Mouse (Mus musculus) midbrain, embryonic 11.5 days (tissue): ENCODE results near the gene Samd4. TPM values are rescaled to one million over a fixed set of nuclear protein-coding genes. Genes with fewer than 3 reads are reported as not detected.

ENCODE experiments used
- ATAC-seq: fragments of 200-750 bp; cut with Nextera tagmentation; 2 replicates; pipeline ENCODE4 v1.8.0; 2017; ENCODE audit warnings: moderate TSS enrichment, moderate library complexity; ENCODE audit not compliant: low FRiP score
- DNase-seq: peaks from one replicate; pipeline ENCODE4 v3.0.0; 2015; ENCODE audit warnings: low spot score; ENCODE audit errors: missing footprints
- H3K27ac ChIP-seq: fragments of 300-500 bp; sonication (generic); 2 replicates; pipeline ENCODE4 v1.5.1; 2014; ENCODE audit warnings: low read depth, low read length
- H3K27me3 ChIP-seq: fragments of 300-500 bp; sonication (generic); 2 replicates; pipeline ENCODE4 v1.6.1; 2014; ENCODE audit warnings: mild to moderate bottlenecking, low read length, moderate library complexity, mixed read lengths; ENCODE audit not compliant: control insufficient read depth, insufficient read depth
- H3K36me3 ChIP-seq: fragments of 300-500 bp; sonication (generic); 2 replicates; pipeline ENCODE4 v1.6.1; 2014; ENCODE audit warnings: mild to moderate bottlenecking, low read length, moderate library complexity, mixed read lengths; ENCODE audit not compliant: control insufficient read depth, insufficient read depth
- H3K4me1 ChIP-seq: fragments of 300-500 bp; sonication (generic); 2 replicates; pipeline ENCODE4 v1.6.1; 2014; ENCODE audit warnings: low read length; ENCODE audit not compliant: control insufficient read depth, insufficient read depth
- H3K4me2 ChIP-seq: fragments of 300-500 bp; sonication (generic); 2 replicates; pipeline ENCODE4 v1.6.1; 2014; ENCODE audit warnings: mild to moderate bottlenecking, moderate library complexity
- H3K4me3 ChIP-seq: fragments of 300-500 bp; sonication (generic); 2 replicates; pipeline ENCODE4 v1.5.1; 2014; ENCODE audit warnings: low read depth, low read length
- H3K9ac ChIP-seq: fragments of 300-500 bp; sonication (generic); 2 replicates; pipeline ENCODE4 v1.6.1; 2014; ENCODE audit warnings: low read length
- H3K9me3 ChIP-seq: fragments of 300-500 bp; sonication (generic); 2 replicates; pipeline ENCODE4 v1.6.1; 2016; ENCODE audit warnings: low read length; ENCODE audit not compliant: control insufficient read depth
- WGBS: fragments of 180-500 bp; shearing (Covaris S2); extraction: QIAGEN DNeasy Blood & Tissue Kit; methylation state at CpG from one replicate; pipeline ENCODE4 v1.1.7; 2014; 5-methylcytosine and 5-hydroxymethylcytosine counted together
- polyA plus RNA-seq: library from polyadenylated mRNA; unstranded; fragments of >200 nt; fragmentation: Nextera tagmentation; extraction: Ambion mirVana; gene quantifications from 2 replicates; pipeline ENCODE4 v1.2.1, GENCODE M21; 2014

The Samd4 gene
- polyA plus RNA-seq, 1 experiment from 2014 or later, result 2.8 TPM

DNA sequence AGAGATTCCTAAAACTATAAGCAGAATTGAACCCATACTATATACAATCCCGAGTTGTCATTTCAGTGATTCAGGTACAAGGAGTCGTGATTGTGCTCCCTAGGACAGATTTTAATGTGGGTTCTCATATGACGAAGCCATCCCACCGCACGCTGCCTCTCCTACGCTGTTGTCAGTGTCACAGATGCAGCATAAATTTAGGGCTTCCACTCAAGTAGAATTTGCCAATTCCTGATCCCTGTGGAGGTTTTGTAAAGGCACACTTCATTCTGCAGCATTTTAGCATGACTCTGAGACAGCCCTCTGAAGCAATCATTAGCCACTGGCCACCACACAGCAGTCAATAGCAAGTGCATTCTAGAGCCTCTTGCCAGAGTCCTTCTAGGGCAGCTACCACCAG lies 166.4 kb downstream of the Samd4 start:
- Histone ChIP-seq H3K27ac (no peak overlapping the region), H3K27me3 (no peaks in the 10 kb centered on the region), H3K9me3 (no peaks in the 10 kb centered on the region), H3K4me3 (no peak overlapping the region), H3K9ac (no peak overlapping the region), H3K36me3 (no peaks in the 10 kb centered on the region), H3K4me1 (no peaks in the 10 kb centered on the region), H3K4me2 (no peak overlapping the region)
- DNase-seq (no peak), ATAC-seq (no peak)
- WGBS, result 93% methylated on average over 6 of the region's 6 CpGs

GRCm38 (mm10) chr14:47051743-47052610 lies 169.3 kb downstream of the Samd4 start:
- Histone ChIP-seq H3K27me3 (no peaks in the 10 kb centered on the region), H3K4me2 (no peak overlapping the region), H3K4me3 (no peak overlapping the region), H3K27ac (no peak overlapping the region), H3K36me3 (no peaks in the 10 kb centered on the region), H3K9me3 (no peaks in the 10 kb centered on the region), H3K9ac (no peak overlapping the region), H3K4me1 (no peaks in the 10 kb centered on the region)
- peak; percentile 71 for DNase-seq
- ATAC-seq, result no peak
- WGBS, result 91% methylated on average over 5 of the region's 5 CpGs

DNA sequence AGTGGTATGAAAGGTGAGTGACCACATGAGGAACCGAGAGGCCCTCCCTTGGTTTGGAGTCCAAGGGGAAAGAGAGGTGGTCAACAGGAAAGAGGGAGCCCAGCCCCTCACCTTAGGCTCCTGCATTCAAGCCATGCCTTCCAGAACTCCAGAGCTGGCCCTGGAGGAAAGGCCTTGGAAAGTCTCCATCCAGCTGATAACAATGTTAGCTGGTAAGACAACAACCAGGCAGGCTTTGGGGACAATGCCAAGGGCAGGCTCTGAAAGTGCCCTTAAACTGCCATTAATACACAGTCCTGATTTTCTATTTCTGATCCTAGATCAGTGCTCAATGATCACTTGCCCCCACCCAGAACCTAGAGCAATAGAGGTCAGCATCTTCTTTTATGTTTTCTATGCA lies 170.4 kb downstream of the Samd4 start:
- Histone ChIP-seq H3K4me2 (no peak overlapping the region), H3K36me3 (no peaks in the 10 kb centered on the region), H3K27me3 (no peaks in the 10 kb centered on the region), H3K9ac (no peak overlapping the region), H3K27ac (no peak overlapping the region), H3K9me3 (no peaks in the 10 kb centered on the region), H3K4me3 (no peak overlapping the region), H3K4me1 (no peaks in the 10 kb centered on the region)
- 93% methylated on average over 1 of the region's 1 CpGs for WGBS
- no peak for ATAC-seq
- DNase-seq, result no peak

DNA sequence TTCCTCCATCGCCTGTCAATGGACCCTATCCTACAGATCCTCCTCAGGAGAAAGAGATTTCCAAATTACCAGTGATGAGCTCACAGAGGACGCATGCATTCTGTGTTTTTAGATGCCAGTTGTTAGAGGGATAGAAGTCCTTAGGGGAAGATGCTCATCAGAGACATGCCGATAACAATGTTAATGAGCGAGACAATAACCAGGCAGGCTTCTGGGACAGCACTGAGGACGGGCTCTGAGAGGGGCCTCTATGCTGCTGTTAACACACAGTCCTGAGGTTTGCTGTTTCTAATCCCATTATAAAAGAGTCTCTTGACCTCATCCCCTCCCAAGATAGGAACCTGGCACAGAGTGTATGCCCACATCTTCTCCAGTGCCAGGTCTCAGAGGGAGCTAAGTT lies 171.2 kb downstream of the Samd4 start:
- Histone ChIP-seq H3K4me3 (no peak overlapping the region), H3K27ac (no peak overlapping the region), H3K27me3 (no peaks in the 10 kb centered on the region), H3K9ac (no peak overlapping the region), H3K4me2 (no peak overlapping the region), H3K9me3 (no peaks in the 10 kb centered on the region), H3K36me3 (no peaks in the 10 kb centered on the region), H3K4me1 (no peaks in the 10 kb centered on the region)
- WGBS, result 85% methylated on average over 5 of the region's 5 CpGs
- DNase-seq (no peak), ATAC-seq (no peak)

- Histone ChIP-seq H3K9ac (no peak overlapping the region), H3K4me3 (no peak overlapping the region), H3K27me3 (no peaks in the 10 kb centered on the region), H3K27ac (no peak overlapping the region), H3K4me2 (no peak overlapping the region), H3K36me3 (no peaks in the 10 kb centered on the region), H3K9me3 (no peaks in the 10 kb centered on the region), H3K4me1 (no peaks in the 10 kb centered on the region)
- WGBS, result 91% methylated on average over 2 of the region's 2 CpGs
- DNase-seq (no peak), ATAC-seq (no peak)
These were observed 176.3 kb downstream of the Samd4 start for GRCm38 (mm10) chr14:47058969-47059368.

- Histone ChIP-seq H3K4me1 (no peaks in the 10 kb centered on the region), H3K4me2 (no peak overlapping the region), H3K4me3 (no peak overlapping the region), H3K9ac (no peak overlapping the region), H3K36me3 (no peaks in the 10 kb centered on the region), H3K9me3 (no peaks in the 10 kb centered on the region), H3K27me3 (no peaks in the 10 kb centered on the region), H3K27ac (no peak overlapping the region)
- WGBS, result 66% methylated on average over 5 of the region's 5 CpGs
- no peak for ATAC-seq
- DNase-seq, result peak; percentile 65
These were observed 182.4 kb downstream of the Samd4 start for GRCm38 (mm10) chr14:47065067-47065466.

DNA sequence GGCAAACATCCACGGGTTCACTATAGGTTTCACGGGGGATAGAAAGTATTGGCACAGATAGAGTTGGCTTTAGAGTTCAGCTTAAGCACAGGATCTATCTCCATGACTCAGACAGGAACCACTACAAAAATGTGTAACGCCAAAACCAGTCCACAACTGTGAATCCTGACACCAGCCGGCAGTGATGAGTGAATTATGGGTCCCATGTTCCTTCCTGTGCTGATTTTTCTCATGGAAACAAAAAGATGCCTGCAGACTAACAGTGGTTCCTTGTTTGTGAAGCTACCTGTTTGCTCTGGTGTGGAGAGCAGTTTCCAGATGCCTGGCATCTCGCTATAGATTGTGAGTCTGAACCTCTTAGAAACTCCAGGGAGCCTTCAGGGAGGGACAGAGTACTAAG lies 184.2 kb downstream of the Samd4 start:
- no peak overlapping the region for H3K4me3 ChIP-seq
- H3K36me3 ChIP-seq, result no peaks in the 10 kb centered on the region
- no peaks in the 10 kb centered on the region for H3K4me1 ChIP-seq
- WGBS, result 86% methylated on average over 5 of the region's 5 CpGs
- ATAC-seq (no peak), DNase-seq (peak; percentile 56)
- no peak overlapping the region for H3K27ac ChIP-seq
- no peak overlapping the region for H3K9ac ChIP-seq
- H3K9me3 ChIP-seq, result no peaks in the 10 kb centered on the region
- no peak overlapping the region for H3K4me2 ChIP-seq
- H3K27me3 ChIP-seq, result no peaks in the 10 kb centered on the region

DNA sequence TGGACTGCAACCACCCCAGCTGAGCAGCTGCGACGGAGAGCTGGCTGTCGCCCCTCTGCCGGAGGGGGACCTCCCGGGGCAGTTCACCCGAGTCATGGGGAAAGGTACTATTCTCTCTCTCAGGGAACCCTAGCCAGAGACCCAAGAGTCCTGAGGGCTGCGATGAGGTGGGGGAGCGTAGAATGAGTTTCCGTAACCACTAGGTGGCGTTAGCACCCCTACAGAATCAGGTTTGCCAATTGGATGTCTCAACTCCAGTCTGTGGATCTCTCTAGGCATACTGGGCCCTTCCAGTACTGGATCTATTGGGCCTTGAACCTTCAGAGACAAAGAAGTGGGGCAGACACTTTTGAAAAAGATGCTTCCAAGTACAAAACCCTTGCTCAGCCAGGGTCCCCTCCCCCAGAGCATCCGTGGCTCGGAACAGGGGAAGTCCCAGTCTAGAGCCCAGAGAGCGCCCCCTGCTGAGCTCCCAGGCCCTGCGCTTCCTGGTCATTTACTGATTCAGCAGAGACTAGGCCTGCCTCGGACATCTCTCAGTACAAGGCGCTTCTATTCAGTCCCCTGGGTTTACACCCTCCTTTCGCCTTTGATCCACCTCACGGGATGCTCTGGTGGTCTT lies 191.5 kb downstream of the Samd4 start:
- no peak for ATAC-seq
- no peak overlapping the region for H3K4me3 ChIP-seq
- no peaks in the 10 kb centered on the region for H3K9me3 ChIP-seq
- DNase-seq, result peak; percentile 90
- H3K36me3 ChIP-seq, result no peaks in the 10 kb centered on the region; the same call in 1 of the 2 replicates
- WGBS, result 61% methylated on average over 18 of the region's 18 CpGs
- H3K4me1 ChIP-seq, result no peaks in the 10 kb centered on the region
- no peak overlapping the region for H3K27ac ChIP-seq
- H3K9ac ChIP-seq, result no peak overlapping the region
- no peak overlapping the region for H3K4me2 ChIP-seq
- no peaks in the 10 kb centered on the region for H3K27me3 ChIP-seq

GRCm38 (mm10) chr14:47075010-47075677 lies 192.5 kb downstream of the Samd4 start:
- Histone ChIP-seq H3K36me3 (no peaks in the 10 kb centered on the region; the same call in 1 of the 2 replicates), H3K4me1 (no peaks in the 10 kb centered on the region), H3K27ac (no peak overlapping the region), H3K27me3 (no peaks in the 10 kb centered on the region), H3K4me3 (no peak overlapping the region), H3K9ac (no peak overlapping the region), H3K4me2 (no peak overlapping the region), H3K9me3 (no peaks in the 10 kb centered on the region)
- WGBS, result 88% methylated on average over 14 of the region's 14 CpGs
- ATAC-seq, result no peak
- DNase-seq, result peak; percentile 51
